ENCODE assay signal across 12 mouse cellular contexts in genomic region chr10:126815730-126816129, GRCm38 (mm10).
A peak's percentile ranks its signal among the peaks of the same experiment; 100 is the strongest.
DNase-seq lines count a peak whose midpoint lies in the region; ATAC-seq lines count a peak whose summit lies in the region.
"Had no signal": no experiment of that assay in that cellular context is flagged by ENCODE, and none has a peak within 500 bp of the region (broad histone marks: within the 10 kb centered on the region; RNA-seq: fewer than 3 reads in every experiment).

No protein-coding gene starts in this region.

- ATAC-seq in granulocyte monocyte progenitor cell, adult 5-6 weeks (replicated peaks; ENCODE audit: poor library complexity, severe bottlenecking) = peak; percentile 51

- intact Hi-C loops in heart, postnatal 36 days (cut with DNase I) = no loop called here

- peak; percentile 35 for DNase-seq in heart, adult 11 months
- DNase-seq in heart, postnatal 36 days = no peak
- peak; percentile 52 to 55 for DNase-seq in layer of hippocampus, postnatal 36 days
- peak; percentile 64 to 69 for DNase-seq in right cerebral cortex, postnatal 10 days (ENCODE audit: low spot score in 2 of 2)
- no peak for DNase-seq in spleen, postnatal 14 days (ENCODE audit: low spot score in 2 of 2)
- DNase-seq in adrenal gland, adult 8-10 months = no peak
- DNase-seq in spleen, postnatal 10 days (ENCODE audit: low spot score in 2 of 2) = no peak
- DNase-seq: cerebellum, adult 2 months; heart, postnatal 4 days; lung, postnatal 14 days; thymus, adult 18-20 months had no signal

Comparison
In these comparisons a context has a peak if more than half of its experiments do, and no peak if none do; other contexts are left out.
1. DNase-seq: peak in heart, adult 11 months (single experiment), layer of hippocampus, postnatal 36 days (2 of 2) and right cerebral cortex, postnatal 10 days (2 of 2); none in heart, postnatal 36 days (0 of 2), spleen, postnatal 14 days (0 of 2), adrenal gland, adult 8-10 months (single experiment) and spleen, postnatal 10 days (0 of 2).